Mouse (Mus musculus) limb, embryonic 14.5 days (tissue): ENCODE measurements at regions not wholly inside any gene's neighbourhood (a gene's known extent, or its start where the extent isn't known, plus 50 kb on each side); places are given as distances from the start of the nearest gene placed in this dataset.
A peak's percentile ranks its signal among the peaks of the same experiment; 100 is the strongest.

Experiments used
- ATAC-seq: fragments of 200-750 bp; cut with Nextera tagmentation; 2 replicates; pipeline ENCODE4 v1.8.0; 2017; ENCODE audit warnings: low read depth, moderate number of reproducible peaks, moderate TSS enrichment; ENCODE audit not compliant: low FRiP score
- DNase-seq: peaks from one replicate; pipeline ENCODE4 v3.0.0-alpha.2; 2015; ENCODE audit warnings: low spot score
- H3K27ac ChIP-seq: fragments of 300-500 bp; sonication (generic); replicated peaks from 2 replicates; pipeline ENCODE4 v1.5.1; 2014; ENCODE audit warnings: low read depth, mild to moderate bottlenecking, low read length, moderate library complexity, mixed read lengths
- H3K27me3 ChIP-seq: fragments of 300-500 bp; sonication (generic); 2 replicates; pipeline ENCODE4 v1.6.1; 2014; ENCODE audit warnings: low read length, mixed read lengths; ENCODE audit not compliant: control insufficient read depth, insufficient read depth
- H3K36me3 ChIP-seq: fragments of 300-500 bp; sonication (generic); 2 replicates; pipeline ENCODE4 v1.6.1; 2014; ENCODE audit warnings: mild to moderate bottlenecking, low read length, moderate library complexity, mixed read lengths; ENCODE audit not compliant: control insufficient read depth, insufficient read depth
- H3K4me1 ChIP-seq: fragments of 300-500 bp; sonication (generic); 2 replicates; pipeline ENCODE4 v1.6.1; 2014; ENCODE audit warnings: antibody characterized with exemption, low read length, mixed read lengths; ENCODE audit not compliant: control insufficient read depth, insufficient read depth
- H3K4me2 ChIP-seq: fragments of 300-500 bp; sonication (generic); replicated peaks from 2 replicates; pipeline ENCODE4 v1.6.1; 2014; ENCODE audit warnings: low read depth, mild to moderate bottlenecking, low read length, moderate library complexity; ENCODE audit not compliant: severe bottlenecking
- H3K4me3 ChIP-seq: fragments of 300-500 bp; sonication (generic); replicated peaks from 2 replicates; pipeline ENCODE4 v1.5.1; 2014; ENCODE audit warnings: low read length
- H3K9ac ChIP-seq: fragments of 300-500 bp; sonication (generic); 2 replicates; pipeline ENCODE4 v1.6.1; 2014; ENCODE audit warnings: mild to moderate bottlenecking, low read depth, low read length, moderate library complexity; ENCODE audit not compliant: severe bottlenecking
- H3K9me3 ChIP-seq: fragments of 300-500 bp; sonication (generic); 2 replicates; pipeline ENCODE4 v1.6.1; 2016; ENCODE audit warnings: low read length; ENCODE audit not compliant: control insufficient read depth
- POLR2A ChIP-seq: fragments of 200-500 bp; IDR thresholded peaks from 2 replicates; pipeline ENCODE4 v1.8.0; 2012; ENCODE audit warnings: inconsistent platforms, mild to moderate bottlenecking, moderate library complexity, borderline replicate concordance; ENCODE audit not compliant: insufficient read depth, insufficient read length; ENCODE audit errors: extremely low read depth
- WGBS: fragments of 180-500 bp; shearing (Covaris S2); extraction: QIAGEN DNeasy Blood & Tissue Kit; methylation state at CpG from one replicate; pipeline ENCODE4 v1.1.7; 2014; 5-methylcytosine and 5-hydroxymethylcytosine counted together

DNA sequence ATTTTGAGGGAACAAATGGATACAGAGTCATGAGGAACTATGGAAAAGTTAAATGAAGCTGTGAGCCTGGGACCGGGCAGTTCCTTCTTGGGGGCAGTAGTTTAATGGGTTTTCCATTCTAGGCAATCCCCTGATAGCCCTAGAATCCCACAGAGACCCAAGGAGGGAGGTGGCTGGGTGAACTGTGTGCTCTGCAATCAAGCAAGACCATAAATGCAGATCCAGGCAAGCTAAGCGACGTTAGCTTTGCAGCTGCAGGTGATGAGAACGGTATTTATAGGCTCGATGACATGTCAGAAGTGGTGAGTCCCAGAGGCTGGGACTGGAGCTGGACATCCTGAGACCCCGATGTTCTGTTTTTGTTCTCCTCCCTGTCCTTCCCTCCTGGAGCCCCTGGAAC, 108.2 kb downstream of the Zfp36l1 start:
- no peak for TF ChIP-seq POLR2A
- no peak for DNase-seq
- 44% methylated on average over 6 of the region's 6 CpGs for WGBS
- peaks cover 29% of the 10 kb centered on the region for H3K4me1 ChIP-seq
- no peak overlapping the region for H3K4me2 ChIP-seq
- no peaks in the 10 kb centered on the region for H3K27me3 ChIP-seq
- no peak overlapping the region for H3K4me3 ChIP-seq
- H3K36me3 ChIP-seq: no peaks in the 10 kb centered on the region
- peak overlapping the region; percentile 29; the same call in 1 of the 2 replicates for H3K27ac ChIP-seq
- H3K9me3 ChIP-seq: no peaks in the 10 kb centered on the region
- H3K9ac ChIP-seq: no peak overlapping the region
- no peak for ATAC-seq

DNA sequence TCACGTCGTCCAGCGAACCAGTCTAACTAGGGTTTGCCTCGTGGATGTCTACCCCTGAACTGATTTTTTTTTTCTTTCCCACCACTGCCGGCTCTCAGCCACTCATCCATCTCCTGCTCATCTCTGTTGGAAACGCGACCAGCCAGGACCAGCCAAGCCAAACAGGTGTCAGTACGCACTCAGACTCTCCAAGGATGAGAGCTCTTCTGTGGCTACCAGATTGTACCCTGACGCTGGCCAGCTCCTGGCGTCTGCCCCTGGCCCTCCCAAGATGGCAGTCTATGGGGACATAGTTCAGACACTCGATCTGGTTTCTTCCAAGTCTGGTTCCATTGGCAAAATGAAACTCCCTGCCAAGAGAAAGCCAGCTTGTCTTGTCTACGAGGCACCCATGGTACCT, 109.3 kb downstream of the Zfp36l1 start:
- Histone ChIP-seq H3K4me1 (peaks cover 32% of the 10 kb centered on the region), H3K9ac (no peak overlapping the region), H3K4me2 (no peak overlapping the region), H3K4me3 (no peak overlapping the region), H3K36me3 (no peaks in the 10 kb centered on the region), H3K9me3 (no peaks in the 10 kb centered on the region), H3K27me3 (no peaks in the 10 kb centered on the region), H3K27ac (no peak overlapping the region)
- ATAC-seq: no peak
- DNase-seq: no peak
- WGBS: 89% methylated on average over 12 of the region's 12 CpGs
- TF ChIP-seq POLR2A: no peak

DNA sequence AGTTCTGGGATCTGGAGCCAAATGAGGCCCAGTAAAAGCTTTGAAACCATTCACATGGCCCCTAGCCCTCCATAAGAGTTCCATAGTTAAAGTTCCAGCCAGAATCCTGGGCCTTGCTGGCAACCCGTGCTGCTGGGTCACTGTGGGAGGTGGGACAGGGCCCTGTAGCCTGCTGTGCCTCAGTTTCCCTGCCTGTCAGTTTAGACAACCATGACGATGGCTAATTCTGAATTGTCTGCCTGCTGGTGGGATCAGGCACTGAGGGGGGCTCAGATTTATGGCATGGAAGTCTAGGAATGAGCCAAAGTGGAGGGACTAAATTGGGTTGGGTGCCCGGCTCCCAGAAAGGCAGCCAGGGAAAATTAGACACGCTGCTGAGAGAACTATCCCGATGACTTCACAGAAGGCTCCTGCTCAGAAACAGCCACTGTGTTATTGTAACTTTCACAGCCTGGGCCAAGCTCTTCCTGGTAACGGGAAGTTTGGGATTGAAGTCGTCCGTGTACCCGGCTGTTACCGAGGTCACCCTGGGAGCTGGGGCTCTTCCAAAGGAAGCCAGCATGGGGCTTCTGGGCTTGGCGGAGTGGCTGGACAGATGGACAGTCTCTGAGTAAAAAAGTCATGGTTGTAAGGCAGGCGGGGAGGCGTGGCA, 110.2 kb downstream of the Zfp36l1 start:
- ATAC-seq: peak; percentile 28; the same call in 1 of the 2 replicates
- H3K9me3 ChIP-seq: no peaks in the 10 kb centered on the region
- no peak overlapping the region for H3K4me2 ChIP-seq
- peak overlapping the region; percentile 68 for H3K27ac ChIP-seq
- no peaks in the 10 kb centered on the region for H3K36me3 ChIP-seq
- H3K9ac ChIP-seq: no peak overlapping the region
- DNase-seq: no peak
- H3K27me3 ChIP-seq: no peaks in the 10 kb centered on the region
- H3K4me1 ChIP-seq: peaks cover 32% of the 10 kb centered on the region
- H3K4me3 ChIP-seq: no peak overlapping the region
- WGBS: 65% methylated on average over 13 of the region's 13 CpGs
- TF ChIP-seq POLR2A: no peak

DNA sequence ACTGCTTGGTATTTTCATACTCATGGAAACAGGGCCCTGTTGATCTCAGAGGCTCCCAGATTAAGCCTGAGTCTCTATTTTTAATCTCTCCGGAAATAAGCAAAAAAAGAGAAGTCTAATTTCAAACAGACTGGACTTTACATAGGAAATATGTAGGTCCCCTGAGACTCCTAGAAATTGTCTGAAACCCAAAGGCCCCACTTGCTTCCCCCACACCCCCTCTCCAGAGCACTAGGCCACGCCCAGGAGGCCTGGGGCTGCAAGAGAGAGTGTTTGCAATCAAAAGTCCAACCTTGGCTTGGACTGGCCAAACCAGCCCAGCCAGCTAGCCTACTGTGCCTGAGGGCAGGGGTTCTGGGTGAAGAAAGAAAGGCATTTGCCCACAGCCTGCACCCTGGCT, 111.0 kb downstream of the Zfp36l1 start:
- Histone ChIP-seq H3K4me2 (no peak overlapping the region), H3K9ac (no peak overlapping the region), H3K36me3 (no peaks in the 10 kb centered on the region), H3K9me3 (no peaks in the 10 kb centered on the region), H3K27me3 (no peaks in the 10 kb centered on the region), H3K27ac (peak overlapping the region; percentile 68), H3K4me3 (no peak overlapping the region), H3K4me1 (peaks cover 32% of the 10 kb centered on the region)
- WGBS: 28% methylated on average over 2 of the region's 2 CpGs
- DNase-seq (peak; percentile 52), ATAC-seq (no peak)
- no peak for TF ChIP-seq POLR2A

DNA sequence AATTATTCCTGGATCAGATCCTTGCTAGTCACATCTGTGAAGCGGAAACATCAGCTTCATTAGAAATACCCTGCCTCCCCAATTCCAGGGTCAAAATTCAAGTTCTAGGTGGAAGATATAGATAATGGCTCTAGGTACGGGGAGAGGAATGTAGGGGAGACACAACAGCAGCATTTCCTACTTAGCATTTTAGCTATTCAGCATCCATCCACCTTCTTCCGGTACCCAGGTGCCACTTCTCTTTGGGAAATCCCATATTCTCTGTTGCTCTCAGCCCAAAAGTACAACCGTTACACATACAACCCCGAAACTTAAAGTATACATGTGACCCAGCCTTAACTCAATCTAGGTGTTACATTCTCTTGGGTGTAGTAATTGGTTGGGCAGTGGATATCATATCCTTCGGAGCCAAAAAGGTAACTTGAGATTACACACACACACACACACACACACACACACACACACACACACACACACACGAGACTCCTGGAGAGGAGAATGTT, 112.9 kb downstream of the Zfp36l1 start:
- no peak for TF ChIP-seq POLR2A
- Histone ChIP-seq H3K27me3 (no peaks in the 10 kb centered on the region), H3K9ac (no peak overlapping the region), H3K4me3 (no peak overlapping the region), H3K4me1 (peaks cover 35% of the 10 kb centered on the region), H3K9me3 (no peaks in the 10 kb centered on the region), H3K27ac (no peak overlapping the region), H3K36me3 (no peaks in the 10 kb centered on the region), H3K4me2 (no peak overlapping the region)
- DNase-seq (no peak), ATAC-seq (no peak)
- whole genome bisulfite sequencing: 84% methylated on average over 7 of the region's 7 CpGs

DNA sequence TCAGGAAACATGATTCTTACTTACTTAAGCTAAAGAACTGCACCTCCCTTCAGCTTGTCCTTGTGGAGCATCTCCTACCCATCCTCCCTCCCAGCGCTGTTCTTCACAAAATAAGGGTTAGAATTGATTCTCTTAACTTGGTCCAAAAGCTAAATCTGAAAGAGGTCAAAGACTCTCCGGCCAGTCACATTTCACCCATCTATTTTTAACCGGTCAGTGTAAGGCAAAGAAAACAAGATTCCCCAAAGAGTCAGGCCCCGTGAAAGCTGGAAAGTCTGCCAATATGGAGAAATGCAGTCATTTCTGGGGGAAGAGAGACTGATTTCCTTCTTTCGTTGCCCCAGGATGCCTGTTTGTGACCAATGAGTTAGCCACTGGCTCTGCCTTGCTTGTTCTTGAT, 114.0 kb downstream of the Zfp36l1 start:
- 87% methylated on average over 5 of the region's 5 CpGs for WGBS
- Histone ChIP-seq H3K4me1 (peaks cover 41% of the 10 kb centered on the region), H3K9ac (no peak overlapping the region), H3K4me3 (no peak overlapping the region), H3K27ac (no peak overlapping the region), H3K27me3 (no peaks in the 10 kb centered on the region), H3K36me3 (no peaks in the 10 kb centered on the region), H3K4me2 (no peak overlapping the region), H3K9me3 (no peaks in the 10 kb centered on the region)
- ATAC-seq (no peak), DNase-seq (no peak)
- no peak for TF ChIP-seq POLR2A
